Mouse (Mus musculus): ENCODE measurements around the gene Nr2f1.

DNA sequence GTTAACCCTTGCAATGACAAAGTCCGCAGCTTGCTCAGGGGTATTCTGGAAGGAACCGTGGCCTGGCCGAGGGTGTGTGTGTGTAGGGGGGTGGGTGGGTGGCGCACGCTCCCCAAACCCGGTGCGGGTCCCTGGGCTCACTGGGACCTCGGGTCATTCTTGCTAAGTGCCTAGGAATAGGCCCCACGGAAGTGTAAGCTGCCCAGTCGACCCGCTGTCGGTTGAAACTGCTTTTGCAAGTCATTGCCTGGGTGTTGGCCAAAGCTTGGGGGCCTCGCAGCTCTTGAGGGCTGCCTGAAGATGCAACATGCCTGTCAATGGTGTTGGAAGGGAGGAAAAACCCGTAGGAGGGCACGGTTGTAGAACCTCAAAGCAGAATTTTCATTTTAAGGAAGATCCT, 12.6 kb upstream of the Nr2f1 start:
- TF ChIP-seq CTCF (IDR thresholded peaks at IDR 0.05; ENCODE audit: control insufficient read depth, insufficient read depth, insufficient read length) (no peak), MYOD1 (IDR thresholded peaks at IDR 0.05; ENCODE audit: control insufficient read depth, insufficient read length, low read depth) (no peak), MAX (IDR thresholded peaks at IDR 0.05) (no peak)
